ENCODE assay signal across 22 mouse cellular contexts in genomic region chr14:62642368-62642767, GRCm38 (mm10). TPM values are rescaled to one million over a fixed set of nuclear protein-coding genes. Genes with fewer than 3 reads are reported as not detected.
"Had no signal": no experiment of that assay in that cellular context is flagged by ENCODE, and none has a peak within 500 bp of the region (broad histone marks: within the 10 kb centered on the region; RNA-seq: fewer than 3 reads in every experiment).

No protein-coding gene starts in this region.

RNA-seq across cellular contexts. Expression of gene Serpine3, which starts 21.1 kb away (rescaled TPM):
- total RNA-seq: layer of hippocampus, adult 8-10 months; layer of hippocampus, postnatal 10 days; left cerebral cortex, adult 8-10 months; left cerebral cortex, postnatal 14 days; megakaryocyte progenitor cell, adult 5-6 weeks; megakaryocyte-erythroid progenitor cell, adult 5-6 weeks had no signal
- polyA plus RNA-seq: intestine, embryonic 15.5 days; kidney, embryonic 14.5 days; limb, embryonic 12.5 days; limb, embryonic 15.5 days; liver, embryonic 12.5 days; liver, embryonic 15.5 days; midbrain, embryonic 11.5 days; midbrain, embryonic 14.5 days; midbrain, postnatal 0 days; neural tube, embryonic 11.5 days; neural tube, embryonic 14.5 days; small intestine, adult 2 months; spleen, adult 2 months; stomach, embryonic 16.5 days; testis, adult 2 months; urinary bladder, adult 2 months had no signal
